ENCODE assay signal across 25 mouse cellular contexts in genomic region chr14:8612080-8612479, GRCm38 (mm10). TPM values are rescaled to one million over a fixed set of nuclear protein-coding genes. Genes with fewer than 3 reads are reported as not detected.
DNase-seq lines count a peak whose midpoint lies in the region; ATAC-seq and TF ChIP-seq lines count a peak whose summit lies in the region.
"Had no signal": no experiment of that assay in that cellular context is flagged by ENCODE, and none has a peak within 500 bp of the region (broad histone marks: within the 10 kb centered on the region; RNA-seq: fewer than 3 reads in every experiment).

No protein-coding gene starts in this region.

- H3K9me3 ChIP-seq in liver, embryonic 12.5 days (replicated peaks): no peaks in the 10 kb centered on the region
- no peaks in the 10 kb centered on the region for H3K9me3 ChIP-seq in liver, embryonic 14.5 days (ENCODE audit: control insufficient read depth, low read length)
- no peaks in the 10 kb centered on the region for H3K9me3 ChIP-seq in liver, postnatal 0 days (ENCODE audit: low read length)
- H3K9me3 ChIP-seq: embryonic facial prominence, embryonic 12.5 days; embryonic facial prominence, embryonic 15.5 days; forebrain, embryonic 12.5 days; forebrain, embryonic 15.5 days; heart, embryonic 12.5 days; heart, embryonic 15.5 days; hindbrain, embryonic 10.5 days; hindbrain, embryonic 13.5 days had no signal

- H3K27me3 ChIP-seq in liver, embryonic 12.5 days (replicated peaks): no peaks in the 10 kb centered on the region
- H3K27me3 ChIP-seq in liver, embryonic 14.5 days (ENCODE audit: control insufficient read depth, insufficient read depth, low read length): no peaks in the 10 kb centered on the region
- no peaks in the 10 kb centered on the region for H3K27me3 ChIP-seq in liver, postnatal 0 days (ENCODE audit: insufficient read depth, low read length)
- no peaks in the 10 kb centered on the region for H3K27me3 ChIP-seq in kidney, adult 2 months (replicated peaks; ENCODE audit: control insufficient read depth, insufficient read depth, low read length)
- H3K27me3 ChIP-seq: embryonic facial prominence, embryonic 12.5 days; embryonic facial prominence, embryonic 15.5 days; forebrain, embryonic 12.5 days; forebrain, embryonic 15.5 days; heart, embryonic 12.5 days; heart, embryonic 15.5 days; hindbrain, embryonic 13.5 days had no signal

- no peaks in the 10 kb centered on the region for H3K36me3 ChIP-seq in liver, embryonic 12.5 days
- no peaks in the 10 kb centered on the region for H3K36me3 ChIP-seq in liver, embryonic 14.5 days (replicated peaks; ENCODE audit: control insufficient read depth, insufficient read depth, low read depth)
- no peaks in the 10 kb centered on the region for H3K36me3 ChIP-seq in liver, postnatal 0 days (replicated peaks; ENCODE audit: insufficient read depth, low read length)
- H3K36me3 ChIP-seq in kidney, adult 2 months (ENCODE audit: control insufficient read depth, insufficient read depth, low read length): no peaks in the 10 kb centered on the region
- H3K36me3 ChIP-seq: embryonic facial prominence, embryonic 12.5 days; embryonic facial prominence, embryonic 15.5 days; forebrain, embryonic 12.5 days; forebrain, embryonic 15.5 days; heart, embryonic 12.5 days; heart, embryonic 15.5 days; hindbrain, embryonic 10.5 days; hindbrain, embryonic 13.5 days had no signal

- H3K27ac ChIP-seq in liver, embryonic 12.5 days: no peak overlapping the region
- H3K27ac ChIP-seq in liver, embryonic 14.5 days: no peak overlapping the region
- H3K27ac ChIP-seq in liver, postnatal 0 days (ENCODE audit: low read depth): peak overlapping the region; percentile 64
- no peak overlapping the region for H3K27ac ChIP-seq in kidney, adult 2 months (ENCODE audit: insufficient read depth, low read depth, low read length)
- H3K27ac ChIP-seq: embryonic facial prominence, embryonic 12.5 days; embryonic facial prominence, embryonic 15.5 days; forebrain, embryonic 12.5 days; forebrain, embryonic 15.5 days; heart, embryonic 15.5 days; hindbrain, embryonic 10.5 days; hindbrain, embryonic 13.5 days had no signal

- H3K4me3 ChIP-seq in liver, embryonic 12.5 days: no peak overlapping the region
- no peak overlapping the region for H3K4me3 ChIP-seq in liver, embryonic 14.5 days (ENCODE audit: insufficient read depth in 1 of 2, low read depth in 2 of 2, low read length in 2 of 2)
- H3K4me3 ChIP-seq in liver, postnatal 0 days (ENCODE audit: low read depth, low read length): no peak overlapping the region
- no peak overlapping the region for H3K4me3 ChIP-seq in kidney, adult 2 months (ENCODE audit: insufficient read depth, low read depth, low read length)
- H3K4me3 ChIP-seq: embryonic facial prominence, embryonic 12.5 days; embryonic facial prominence, embryonic 15.5 days; forebrain, embryonic 12.5 days; forebrain, embryonic 15.5 days; heart, embryonic 12.5 days; heart, embryonic 15.5 days; hindbrain, embryonic 10.5 days; hindbrain, embryonic 13.5 days had no signal

- no peaks in the 10 kb centered on the region for H3K4me1 ChIP-seq in liver, embryonic 12.5 days
- peaks cover 0 to 3% of the 10 kb centered on the region in 2 experiments; a peak in 1 of 4 replicates for H3K4me1 ChIP-seq in liver, embryonic 14.5 days (replicated peaks; ENCODE audit: control insufficient read depth in 2 of 2, insufficient read depth in 2 of 2, low read length in 1 of 2)
- H3K4me1 ChIP-seq in liver, postnatal 0 days (ENCODE audit: insufficient read depth): peaks cover 8% of the 10 kb centered on the region
- H3K4me1 ChIP-seq in kidney, adult 2 months (ENCODE audit: control insufficient read depth, insufficient read depth, low read length): no peaks in the 10 kb centered on the region
- H3K4me1 ChIP-seq: embryonic facial prominence, embryonic 12.5 days; embryonic facial prominence, embryonic 15.5 days; forebrain, embryonic 12.5 days; heart, embryonic 12.5 days; heart, embryonic 15.5 days had no signal

- no peak overlapping the region for H3K4me2 ChIP-seq in liver, embryonic 12.5 days
- no peak overlapping the region for H3K4me2 ChIP-seq in liver, embryonic 14.5 days (ENCODE audit: low read depth)
- H3K4me2 ChIP-seq in liver, postnatal 0 days (ENCODE audit: low read depth, low read length): peak overlapping the region; percentile 28; the same call in 1 of the 2 replicates
- H3K4me2 ChIP-seq: embryonic facial prominence, embryonic 12.5 days; embryonic facial prominence, embryonic 15.5 days; forebrain, embryonic 12.5 days; forebrain, embryonic 15.5 days; heart, embryonic 12.5 days; heart, embryonic 15.5 days; hindbrain, embryonic 13.5 days had no signal

- no peak for TF ChIP-seq EP300 in liver, embryonic 14.5 days (IDR thresholded peaks at IDR 0.05; ENCODE audit: low read depth)
- TF ChIP-seq EP300 in liver, postnatal 0 days (IDR thresholded peaks at IDR 0.05; ENCODE audit: low read depth): no peak

- TF ChIP-seq CTCF in liver, embryonic 14.5 days (IDR thresholded peaks at IDR 0.05; ENCODE audit: low read depth): no peak
- TF ChIP-seq CTCF in liver, postnatal 0 days (IDR thresholded peaks at IDR 0.05; ENCODE audit: low read depth): no peak
- no peak for TF ChIP-seq CTCF in kidney, adult 2 months (conservative IDR thresholded peaks at IDR 0.05; ENCODE audit: insufficient read depth, insufficient read length, low read depth, low read length)

- DNase-seq in liver, embryonic 14.5 days (ENCODE audit: low read depth in 3 of 3, low spot score in 3 of 3): no peak
- DNase-seq in liver, postnatal 0 days: no peak
- DNase-seq in kidney, adult 2 months: no peak
- DNase-seq in urinary bladder, postnatal 4 days (ENCODE audit: low spot score in 2 of 2): no peak
- no peak for DNase-seq in adipocyte (ENCODE audit: low spot score)
- DNase-seq: adrenal gland, adult 8-10 months; adrenal gland, postnatal 25 days; cerebellum, adult 2 months; cerebellum, adult 9-11 months; cerebellum, postnatal 25 days; gastrocnemius, postnatal 25 days; heart, adult 18-20 months; heart, postnatal 10 days; heart, postnatal 36 days had no signal

- TF ChIP-seq POLR2A in kidney, adult 2 months (IDR thresholded peaks at IDR 0.05; ENCODE audit: low read depth, low read length): no peak

- ATAC-seq in liver, embryonic 12.5 days: peak; percentile 58
- ATAC-seq in liver, embryonic 14.5 days (ENCODE audit: insufficient read depth): peak; percentile 61
- ATAC-seq in liver, postnatal 0 days: peak; percentile 84
- ATAC-seq: CD4-positive, CD25-positive, alpha-beta regulatory T cell, adult 4 months; forebrain, embryonic 15.5 days; hindbrain, embryonic 16.5 days had no signal

- H3K9ac ChIP-seq in liver, embryonic 12.5 days: no peak overlapping the region
- H3K9ac ChIP-seq in liver, embryonic 14.5 days (replicated peaks): no peak overlapping the region
- peak overlapping the region; percentile 30; the same call in 1 of the 2 replicates for H3K9ac ChIP-seq in liver, postnatal 0 days (replicated peaks)
- H3K9ac ChIP-seq: embryonic facial prominence, embryonic 12.5 days; embryonic facial prominence, embryonic 15.5 days; forebrain, embryonic 12.5 days; forebrain, embryonic 15.5 days; heart, embryonic 12.5 days; heart, embryonic 15.5 days; hindbrain, embryonic 13.5 days had no signal

RNA-seq across cellular contexts. Expression of gene 4930452B06Rik, which starts 54.0 kb away (rescaled TPM):
- 2.3 and 2.5 TPM in 2 replicates for polyA plus RNA-seq in liver, embryonic 12.5 days (2016; fragmentation: Nextera tagmentation; extraction: Ambion mirVana)
- 0.47 and 0.54 TPM in 2 replicates for polyA plus RNA-seq in liver, embryonic 14.5 days (2012; rRNA removed)
- polyA plus RNA-seq in liver, embryonic 14.5 days (2014; fragmentation: Nextera tagmentation; extraction: Ambion mirVana): 1.8 and 2.2 TPM in 2 replicates
- 2.6 and 2.9 TPM in 2 replicates for polyA plus RNA-seq in liver, postnatal 0 days (2015; fragmentation: Nextera tagmentation; extraction: Ambion mirVana)
- polyA plus RNA-seq in kidney, adult 2 months (2012; rRNA removed): 0.58 and 0.64 TPM in 2 replicates
